Mouse (Mus musculus) lung, postnatal 36 days (tissue): ENCODE results near the gene Drd5.

ENCODE experiments used
- DNase-seq: peaks from one replicate; pipeline ENCODE4 v3.0.0; 2022; ENCODE audit warnings: mixed read lengths

The Drd5 gene

DNA sequence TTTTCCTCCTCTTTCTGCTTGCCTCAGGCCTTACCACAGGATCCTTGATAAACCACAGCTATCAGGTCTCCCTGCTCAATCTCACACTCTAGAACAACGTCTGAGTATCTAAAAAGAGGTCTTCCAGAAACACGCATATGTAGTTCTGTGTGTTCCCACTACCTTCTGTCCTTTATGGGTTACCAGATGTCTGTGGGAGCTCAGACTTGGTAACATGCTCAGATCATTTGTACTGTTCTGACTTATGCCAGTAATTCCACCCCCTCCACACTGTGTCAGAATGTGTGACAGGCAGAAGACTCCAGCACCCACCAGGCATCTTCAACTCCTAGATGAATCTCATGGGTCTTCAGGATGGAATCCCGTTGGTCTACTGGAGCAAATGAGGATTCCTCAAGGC is 37.8 kb downstream of the Drd5 start:
- DNase-seq: no peak

DNA sequence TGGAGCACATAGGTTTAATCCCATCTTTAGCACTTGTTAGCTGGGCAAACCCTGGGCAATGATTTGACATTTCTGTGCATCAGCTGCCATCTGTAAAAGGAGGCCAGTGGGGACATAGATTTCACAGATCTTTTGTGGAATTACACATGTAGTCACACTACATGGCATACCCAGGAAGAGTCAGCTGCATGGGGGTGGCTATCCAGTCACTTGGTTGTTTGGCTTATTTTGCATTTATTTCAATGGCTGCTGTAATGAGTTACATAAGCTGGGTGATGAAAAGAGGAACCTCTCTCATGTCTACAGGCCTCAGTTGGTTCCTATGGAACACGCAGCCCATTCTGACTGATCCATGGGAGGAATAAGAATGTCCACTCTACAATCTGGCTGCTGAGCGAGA is 40.5 kb downstream of the Drd5 start:
- no peak for DNase-seq

DNA sequence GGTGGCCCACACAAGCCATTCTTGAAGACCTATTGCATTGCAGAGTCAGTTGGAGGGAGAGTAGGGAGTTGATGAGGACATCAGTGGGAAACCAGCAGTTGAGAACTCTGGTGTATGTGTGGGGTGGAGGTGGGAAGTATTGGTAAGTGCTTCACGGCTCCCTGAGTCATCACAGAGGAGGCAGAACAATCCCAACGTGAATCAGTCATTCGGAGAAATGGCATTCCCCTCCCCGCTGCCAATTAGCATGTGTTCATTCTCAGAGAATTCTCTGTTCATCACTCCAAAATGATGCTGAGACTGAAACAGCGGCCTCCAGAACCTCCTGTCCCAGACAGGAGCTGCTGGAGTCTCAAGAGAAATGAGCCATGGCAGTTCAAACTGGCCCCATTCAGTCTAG is 45.2 kb downstream of the Drd5 start:
- DNase-seq: no peak

DNA sequence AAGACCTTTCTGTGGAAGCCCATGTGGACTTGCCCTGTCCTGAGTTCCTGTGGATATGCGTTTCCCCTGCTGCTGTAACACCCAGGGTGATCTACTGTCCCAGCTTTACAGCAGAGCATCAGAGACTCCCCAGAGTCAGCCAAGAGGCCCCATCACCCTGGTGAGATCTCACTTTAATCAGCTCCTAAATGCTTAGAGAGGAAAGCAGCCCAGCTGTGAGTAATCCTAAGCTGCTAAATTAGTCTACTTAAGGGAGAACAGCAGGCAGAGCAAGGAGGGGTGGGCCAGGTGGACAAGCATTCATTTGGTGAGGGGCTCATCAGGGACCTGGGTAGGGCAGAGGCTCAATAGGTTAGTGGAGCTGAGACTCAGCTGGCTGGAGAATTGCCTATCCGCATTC is 46.4 kb downstream of the Drd5 start:
- DNase-seq: no peak

DNA sequence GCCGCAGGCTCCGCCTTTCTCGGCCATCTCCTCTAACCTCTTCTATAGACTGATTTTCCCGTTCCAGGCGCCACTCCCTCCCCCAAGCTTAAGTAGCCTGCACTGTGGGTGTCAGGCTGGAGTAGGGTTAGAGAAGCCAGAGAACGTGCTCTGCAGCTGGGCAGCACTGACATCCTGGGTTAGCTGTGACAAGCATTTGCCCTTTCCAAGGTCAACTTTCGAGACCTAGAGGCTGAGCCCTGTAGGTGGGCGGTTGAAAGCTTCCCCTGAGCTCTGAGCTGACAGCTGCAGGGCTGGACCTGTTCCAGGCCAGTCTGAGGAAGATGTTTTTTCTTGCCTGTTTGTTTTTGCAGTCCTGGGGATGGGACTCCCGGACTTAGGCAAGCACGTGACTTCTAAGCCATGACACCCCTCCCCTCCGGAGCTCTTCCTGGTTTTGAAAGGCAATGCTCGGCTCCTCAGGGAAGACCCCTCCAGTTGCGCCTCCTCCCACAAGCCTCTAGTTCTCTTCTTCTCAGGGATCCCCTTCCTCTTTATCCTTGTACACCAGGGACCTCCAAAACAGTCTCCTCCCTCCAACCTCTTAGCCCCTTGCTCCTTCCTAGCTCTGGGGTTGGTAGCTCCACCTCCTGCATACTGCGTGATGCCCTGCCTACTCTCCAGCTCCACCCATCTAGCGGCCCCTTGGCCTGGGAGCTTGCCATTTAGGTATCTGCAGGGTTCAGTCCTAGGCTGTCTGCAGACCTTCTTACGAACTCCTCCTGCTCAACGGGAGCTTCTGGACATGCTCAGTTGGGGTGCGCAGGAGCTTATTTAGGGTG is 47.7 kb downstream of the Drd5 start:
- peak; percentile 32 for DNase-seq

DNA sequence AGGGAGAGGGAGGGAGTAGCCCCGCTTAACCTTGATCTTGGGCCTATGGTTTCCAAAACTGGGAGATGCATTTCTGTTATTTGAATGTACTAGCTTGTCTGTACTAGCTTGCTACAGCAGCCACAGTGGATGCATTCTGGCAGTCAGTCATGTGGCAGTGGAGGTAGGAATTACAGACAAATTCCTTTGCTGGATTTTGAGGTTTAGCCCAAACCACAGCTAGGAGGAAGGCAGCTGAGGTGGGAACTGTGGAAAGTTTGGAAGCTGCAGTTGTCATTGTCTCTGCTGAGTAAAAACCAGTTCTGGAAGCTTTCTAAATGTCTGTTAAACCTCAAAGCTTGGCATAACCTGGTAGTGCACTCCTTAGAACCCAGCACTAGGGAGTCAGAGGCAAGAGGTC is 52.1 kb downstream of the Drd5 start:
- no peak for DNase-seq
